8 mouse cellular contexts compared by ENCODE assay signal in the genomic region with DNA sequence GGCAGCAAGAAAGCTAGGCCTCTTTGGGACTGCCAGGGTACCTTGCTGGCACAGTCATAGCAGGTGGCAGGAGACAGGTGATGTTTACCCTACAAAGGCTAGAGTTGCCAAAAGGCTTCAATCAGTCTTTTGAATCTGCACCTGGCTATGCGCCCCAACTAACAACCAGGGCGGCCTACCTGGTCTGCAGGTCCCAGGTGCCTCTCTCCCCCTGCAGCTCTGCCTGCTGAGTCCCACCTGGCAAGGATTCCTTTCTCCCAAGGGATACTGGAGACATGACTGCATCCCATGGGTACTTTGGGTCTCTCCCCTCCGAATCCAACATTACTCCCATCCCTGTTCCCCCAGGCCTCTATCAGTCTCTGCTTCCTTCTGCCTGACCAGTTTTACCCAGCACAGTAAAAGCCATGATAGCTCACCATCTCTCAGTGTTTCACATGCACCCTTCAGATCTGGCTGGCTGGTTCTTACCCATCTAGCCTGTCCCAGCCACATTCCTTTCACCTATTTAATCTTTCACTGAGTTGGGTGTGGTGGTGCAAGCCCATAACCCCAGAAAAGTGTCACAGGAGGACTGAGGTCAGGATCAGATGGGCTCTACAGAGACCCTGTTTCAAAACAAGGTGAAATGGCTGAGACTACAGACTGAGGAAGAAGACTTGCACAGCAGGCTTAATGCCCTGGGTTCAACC. TPM values are rescaled to one million over a fixed set of nuclear protein-coding genes. Genes with fewer than 3 reads are reported as not detected.
DNase-seq lines count a peak whose midpoint lies in the region; ATAC-seq and TF ChIP-seq lines count a peak whose summit lies in the region.

No protein-coding gene starts in this region.

- H3K4me3 ChIP-seq in layer of hippocampus, adult 2 months = no peak overlapping the region
- no peak overlapping the region for H3K4me3 ChIP-seq in embryonic facial prominence, embryonic 14.5 days (ENCODE audit: low read depth, low read length)
- H3K4me3 ChIP-seq in liver, embryonic 14.5 days (ENCODE audit: insufficient read depth in 1 of 2, low read depth in 2 of 2, low read length in 2 of 2) = peak overlapping the region; percentile 9 to 31

- H3K9me3 ChIP-seq in embryonic facial prominence, embryonic 14.5 days (ENCODE audit: control insufficient read depth, low read length) = no peaks in the 10 kb centered on the region
- no peaks in the 10 kb centered on the region for H3K9me3 ChIP-seq in liver, embryonic 14.5 days (ENCODE audit: control insufficient read depth, low read length)

- DNase-seq in cerebellum, adult 9-11 months = peak; percentile 67
- no peak for DNase-seq in cerebellum, postnatal 4 days (ENCODE audit: low spot score in 2 of 2)
- no peak for DNase-seq in layer of hippocampus, adult 2 months (ENCODE audit: low spot score in 2 of 2)
- no peak for DNase-seq in layer of hippocampus, adult 9-11 months
- DNase-seq in embryonic facial prominence, embryonic 14.5 days (ENCODE audit: low spot score) = no peak
- no peak for DNase-seq in liver, embryonic 14.5 days (ENCODE audit: low read depth in 3 of 3, low spot score in 3 of 3)
- DNase-seq in right cerebral cortex, postnatal 14 days = no peak
- no peak for DNase-seq in thymus, postnatal 25 days

- peaks cover 9% of the 10 kb centered on the region for H3K36me3 ChIP-seq in embryonic facial prominence, embryonic 14.5 days (ENCODE audit: control insufficient read depth, insufficient read depth, low read length)
- peaks cover 36% of the 10 kb centered on the region for H3K36me3 ChIP-seq in liver, embryonic 14.5 days (replicated peaks; ENCODE audit: control insufficient read depth, insufficient read depth, low read depth)

- no peak for ATAC-seq in embryonic facial prominence, embryonic 14.5 days (ENCODE audit: low read depth)
- ATAC-seq in liver, embryonic 14.5 days (ENCODE audit: insufficient read depth) = no peak

- H3K4me1 ChIP-seq in embryonic facial prominence, embryonic 14.5 days (ENCODE audit: control insufficient read depth, insufficient read depth, low read length) = peaks cover 32% of the 10 kb centered on the region
- H3K4me1 ChIP-seq in liver, embryonic 14.5 days (replicated peaks; ENCODE audit: control insufficient read depth in 2 of 2, insufficient read depth in 2 of 2, low read length in 1 of 2) = peaks cover 80 to 87% of the 10 kb centered on the region in 2 experiments

- no peak for TF ChIP-seq EP300 in liver, embryonic 14.5 days (IDR thresholded peaks at IDR 0.05; ENCODE audit: low read depth)

- no peak overlapping the region for H3K9ac ChIP-seq in embryonic facial prominence, embryonic 14.5 days (ENCODE audit: low read depth, low read length)
- H3K9ac ChIP-seq in liver, embryonic 14.5 days (replicated peaks) = peak overlapping the region; percentile 78

- no peak overlapping the region for H3K4me2 ChIP-seq in embryonic facial prominence, embryonic 14.5 days (ENCODE audit: low read depth, low read length)
- H3K4me2 ChIP-seq in liver, embryonic 14.5 days (ENCODE audit: low read depth) = peak overlapping the region; percentile 65

- H3K27ac ChIP-seq in layer of hippocampus, adult 2 months = peak overlapping the region; percentile 93
- H3K27ac ChIP-seq in embryonic facial prominence, embryonic 14.5 days (replicated peaks; ENCODE audit: low read depth, low read length) = peak overlapping the region; percentile 61; the same call in 1 of the 2 replicates
- peak overlapping the region; percentile 100 for H3K27ac ChIP-seq in liver, embryonic 14.5 days

- 76% methylated on average over 3 of the region's 3 CpGs for WGBS in embryonic facial prominence, embryonic 14.5 days
- 87% methylated on average over 3 of the region's 3 CpGs for WGBS in liver, embryonic 14.5 days (ENCODE audit: insufficient replicate concordance)

- no peak for TF ChIP-seq CTCF in layer of hippocampus, adult 2 months (conservative IDR thresholded peaks at IDR 0.05)
- no peak for TF ChIP-seq CTCF in liver, embryonic 14.5 days (IDR thresholded peaks at IDR 0.05; ENCODE audit: low read depth)

- H3K27me3 ChIP-seq in embryonic facial prominence, embryonic 14.5 days (replicated peaks; ENCODE audit: control insufficient read depth, insufficient read depth, low read length) = no peaks in the 10 kb centered on the region
- H3K27me3 ChIP-seq in liver, embryonic 14.5 days (ENCODE audit: control insufficient read depth, insufficient read depth, low read length) = no peaks in the 10 kb centered on the region

RNA-seq across cellular contexts. Expression of a gene that starts 14.7 kb away (rescaled TPM):
- 100 to 1,000 TPM; 129 to 134 TPM for total RNA-seq in layer of hippocampus, adult 2 months (2021)
- 77.3 and 86.7 TPM in 2 replicates for polyA plus RNA-seq in embryonic facial prominence, embryonic 14.5 days (2014; fragmentation: Nextera tagmentation; extraction: Ambion mirVana)
- polyA plus RNA-seq in liver, embryonic 14.5 days (2012; rRNA removed) = 72.2 and 81.6 TPM in 2 replicates
- polyA plus RNA-seq in liver, embryonic 14.5 days (2014; fragmentation: Nextera tagmentation; extraction: Ambion mirVana) = 172 and 186 TPM in 2 replicates

RNA-seq across cellular contexts. Expression of a gene that starts 31.0 kb away (rescaled TPM):
- total RNA-seq in layer of hippocampus, adult 2 months (2021) = 1 to 10 TPM; 2.0 to 2.2 TPM
- polyA plus RNA-seq in embryonic facial prominence, embryonic 14.5 days (2014; fragmentation: Nextera tagmentation; extraction: Ambion mirVana) = 69.3 and 87.9 TPM in 2 replicates
- polyA plus RNA-seq in liver, embryonic 14.5 days (2012; rRNA removed) = 25.1 and 47.1 TPM in 2 replicates
- 80.9 and 82.6 TPM in 2 replicates for polyA plus RNA-seq in liver, embryonic 14.5 days (2014; fragmentation: Nextera tagmentation; extraction: Ambion mirVana)

Comparison
In these comparisons a context has a peak if more than half of its experiments do, and no peak if none do; other contexts are left out.
1. H3K4me3 ChIP-seq: peak in liver, embryonic 14.5 days (2 of 2); none in layer of hippocampus, adult 2 months (single experiment) and embryonic facial prominence, embryonic 14.5 days (single experiment).
2. Peak in every context shown above with its lines, with median percentiles within 50 percentile points of each other: H3K27ac ChIP-seq.